Mouse (Mus musculus): ENCODE measurements at regions not wholly inside any gene's neighbourhood (a gene's known extent, or its start where the extent isn't known, plus 50 kb on each side); places are given as distances from the start of the nearest gene placed in this dataset.

DNA sequence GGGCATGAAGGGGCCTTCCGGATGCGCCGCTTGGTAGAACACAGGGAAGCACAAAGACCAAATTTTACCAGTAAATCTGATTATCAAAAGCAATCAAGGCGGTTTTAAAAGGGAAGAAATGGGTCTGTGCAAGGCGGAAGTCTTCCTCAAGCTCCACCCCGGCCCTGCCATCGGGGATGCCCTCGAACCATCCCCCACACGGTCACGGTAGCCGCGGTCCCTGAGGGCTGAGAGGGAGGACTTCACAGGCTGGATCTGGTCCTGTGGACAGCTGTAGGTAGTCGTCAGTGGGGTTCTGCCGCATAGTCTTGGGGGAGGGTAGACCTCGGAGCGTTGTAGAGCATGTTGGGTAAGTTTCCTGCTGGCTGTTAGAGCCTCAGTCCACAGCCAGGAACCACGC is 104.9 kb downstream of the Tpra1 start:
- no peak for ATAC-seq (ENCODE audit: low TSS enrichment)

DNA sequence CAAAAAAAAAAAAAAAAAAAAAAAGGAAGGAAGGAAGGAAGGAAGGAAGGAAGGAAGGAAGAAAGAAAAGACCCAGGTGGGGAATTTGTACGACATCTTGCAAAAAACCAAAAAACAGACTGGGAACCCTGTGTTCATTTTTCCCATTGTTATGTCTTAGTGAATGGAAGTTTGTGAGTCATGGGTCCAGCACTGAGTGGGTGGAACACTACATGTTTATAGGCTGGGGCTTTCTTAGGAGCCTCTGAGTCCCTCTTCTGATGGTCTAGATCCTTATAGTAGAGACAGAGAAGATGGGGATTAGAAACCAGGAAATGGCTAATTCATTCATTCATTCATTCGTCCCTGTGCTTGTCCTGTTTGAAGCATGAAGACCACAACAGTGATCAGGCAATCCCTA is 105.5 kb downstream of the Tpra1 start:
- no peak for ATAC-seq (ENCODE audit: low TSS enrichment)

DNA sequence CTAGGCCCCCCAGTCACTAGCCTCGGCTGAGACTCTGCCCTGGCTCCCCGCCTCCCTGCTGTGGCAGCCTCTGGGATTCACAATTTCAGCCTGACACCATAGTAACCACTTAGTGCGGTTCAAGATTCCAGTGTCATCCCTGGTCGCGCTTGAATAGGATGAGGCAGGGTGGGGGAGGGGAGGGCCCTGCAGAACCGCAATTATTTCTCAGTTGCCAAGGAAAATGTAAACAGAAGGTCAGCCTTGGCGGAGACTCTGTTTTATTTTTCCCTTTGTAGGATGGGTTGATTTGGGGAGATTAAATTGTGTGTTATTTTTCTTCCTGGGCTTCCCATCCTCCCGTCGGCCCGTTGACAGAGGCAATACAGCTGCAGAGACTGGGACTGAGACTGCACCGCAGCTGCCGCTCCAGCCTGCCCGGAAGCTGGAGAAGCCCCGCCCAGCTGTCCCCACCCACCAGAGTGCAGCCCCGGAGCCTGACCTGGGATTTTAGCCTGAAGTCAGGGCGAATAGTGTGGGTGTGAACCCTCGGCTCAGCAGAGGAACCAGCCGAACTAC is 106.6 kb downstream of the Tpra1 start:
- no peak for ATAC-seq (ENCODE audit: low TSS enrichment)

- no peak for ATAC-seq (ENCODE audit: low TSS enrichment)
These were observed 111.1 kb downstream of the Tpra1 start for GRCm38 (mm10) chr6:89012998-89013689.

DNA sequence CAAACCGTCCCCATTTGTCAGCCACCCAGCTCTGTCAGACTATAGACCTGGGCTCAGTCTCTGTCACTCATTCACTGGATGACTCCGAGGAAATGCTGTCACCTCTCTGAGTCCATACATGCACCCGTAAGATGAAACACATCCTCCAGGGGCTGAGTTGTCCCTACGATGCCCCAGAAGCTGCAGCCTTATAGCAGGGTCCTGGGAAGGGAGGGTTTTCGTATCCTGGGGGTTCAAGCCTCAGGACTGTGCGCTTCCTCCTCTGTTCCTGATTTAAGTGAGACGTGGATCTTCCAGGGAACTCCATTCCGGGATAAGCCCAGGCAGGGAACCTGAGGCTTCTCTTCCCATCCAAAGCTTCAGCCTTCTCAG is 111.6 kb downstream of the Tpra1 start:
- no peak for ATAC-seq (ENCODE audit: low TSS enrichment)

GRCm38 (mm10) chr6:89024101-89024650 is 122.1 kb downstream of the Tpra1 start:
- ATAC-seq (ENCODE audit: low TSS enrichment): no peak

GRCm38 (mm10) chr6:89033433-89034298 is 131.6 kb downstream of the Tpra1 start:
- ATAC-seq (ENCODE audit: low TSS enrichment): no peak

- no peak for ATAC-seq (ENCODE audit: low TSS enrichment)
These were observed 132.4 kb downstream of the Tpra1 start for GRCm38 (mm10) chr6:89034455-89034854.

DNA sequence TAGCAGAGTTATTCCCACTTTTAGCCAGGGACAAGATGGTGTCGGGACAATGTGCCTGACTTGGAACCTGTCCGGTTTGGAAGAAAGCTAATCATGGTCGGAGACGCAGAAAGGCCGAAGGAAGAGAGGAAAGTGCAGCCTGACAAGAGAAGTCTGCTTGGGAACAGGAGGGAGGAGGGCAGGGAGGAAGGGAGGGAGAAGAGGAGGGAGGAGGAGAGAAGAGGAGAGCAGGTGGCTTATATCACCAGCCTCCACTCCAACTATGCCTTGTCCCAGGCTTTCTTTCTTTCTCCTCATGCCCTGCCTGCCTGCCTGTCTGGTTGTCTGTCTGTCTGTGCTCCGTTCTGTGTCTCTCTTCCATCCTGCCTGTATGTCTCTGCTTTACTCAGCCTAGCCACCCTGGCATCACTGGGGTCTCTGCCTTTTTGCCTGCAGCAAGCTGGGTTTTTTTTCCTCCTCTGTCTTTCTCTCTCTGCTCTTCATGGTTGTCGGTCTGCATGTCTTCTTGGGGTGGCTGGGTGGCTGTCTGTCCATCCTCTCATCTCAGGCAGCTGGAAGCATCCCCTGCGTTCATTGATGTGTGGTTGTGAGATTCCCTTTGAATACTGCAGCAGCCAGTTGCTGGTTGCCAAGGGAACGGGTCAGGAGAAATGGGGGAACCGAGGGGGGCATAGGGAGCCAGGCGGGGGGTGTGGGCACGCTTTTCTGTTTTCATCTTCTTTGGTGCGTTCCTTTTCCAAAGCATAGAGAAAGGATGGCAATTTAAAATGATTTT is 133.2 kb downstream of the Tpra1 start:
- ATAC-seq (ENCODE audit: low TSS enrichment): peak; percentile 67

GRCm38 (mm10) chr6:89035836-89036156 is 133.7 kb downstream of the Tpra1 start:
- ATAC-seq (ENCODE audit: low TSS enrichment): no peak

DNA sequence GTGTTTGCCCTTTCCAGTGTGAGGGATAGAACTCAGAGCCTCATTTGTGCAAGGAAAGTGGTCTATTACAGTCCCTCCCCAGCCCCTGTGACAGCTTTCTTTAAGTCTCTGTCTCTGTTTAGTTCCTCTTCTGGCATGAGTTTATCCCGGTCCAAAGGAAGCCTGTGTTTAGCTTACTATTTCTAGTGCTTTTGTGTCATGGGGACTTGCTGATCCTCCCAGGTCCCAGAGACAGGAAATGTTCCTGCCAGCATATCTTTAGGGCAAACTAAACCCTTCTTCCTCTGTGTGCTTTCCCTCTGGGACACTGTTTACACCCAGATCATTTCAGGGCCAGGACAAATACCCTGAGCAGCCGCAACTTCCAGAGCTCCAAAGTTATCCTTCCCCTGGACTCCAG is 135.3 kb downstream of the Tpra1 start:
- ATAC-seq (ENCODE audit: low TSS enrichment): no peak

DNA sequence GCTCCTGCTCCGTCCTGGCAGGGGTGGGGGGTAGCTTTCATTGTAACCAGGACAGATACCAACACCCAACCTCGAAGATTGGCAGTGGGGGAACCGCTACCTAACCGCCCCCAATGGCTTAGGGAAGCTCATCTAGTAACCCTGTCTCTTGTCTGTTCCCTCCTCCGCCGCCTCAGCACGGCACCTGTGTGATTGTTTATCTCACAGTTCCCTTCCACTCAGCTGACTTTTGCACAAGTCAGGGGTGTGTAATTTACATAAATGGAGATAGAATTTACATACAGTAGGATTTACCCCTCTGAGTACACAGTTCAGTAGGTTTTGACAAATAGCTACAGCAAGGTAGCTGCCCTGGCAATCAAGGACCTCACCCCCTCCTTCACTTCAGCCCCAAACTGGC is 135.8 kb downstream of the Tpra1 start:
- no peak for ATAC-seq (ENCODE audit: low TSS enrichment)

- peak; percentile 64; the same call in 1 of the 2 replicates for ATAC-seq (ENCODE audit: low TSS enrichment)
These were observed 138.9 kb downstream of the Tpra1 start for GRCm38 (mm10) chr6:89040919-89041318.

GRCm38 (mm10) chr6:89042478-89043239 is 140.6 kb downstream of the Tpra1 start:
- ATAC-seq (ENCODE audit: low TSS enrichment): peak; percentile 38

DNA sequence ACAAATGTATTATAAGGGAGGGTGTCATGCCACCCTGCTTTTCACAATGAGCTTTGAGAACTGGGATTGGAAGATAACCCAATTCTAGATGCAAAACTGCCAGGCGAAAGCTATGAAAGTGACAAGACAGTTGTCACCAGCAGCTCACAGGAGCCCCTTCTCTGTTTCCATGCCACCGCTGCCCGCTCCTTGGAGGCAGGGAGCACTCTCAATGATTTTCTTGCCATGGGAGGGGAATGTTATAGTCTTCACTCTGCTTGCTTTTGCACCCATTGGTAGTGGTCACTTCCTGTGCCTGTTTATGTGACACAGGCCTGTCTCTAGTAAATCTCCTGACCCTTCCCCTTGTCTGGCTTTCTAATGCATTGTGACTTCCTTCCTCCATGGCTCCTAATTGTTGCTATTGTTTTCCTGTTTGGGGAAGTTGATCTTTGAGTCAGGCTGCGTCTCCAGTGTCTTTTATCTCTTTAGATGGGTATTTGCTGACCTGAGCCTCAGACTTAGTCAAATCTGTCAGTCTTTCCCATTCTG is 143.4 kb downstream of the Tpra1 start:
- ATAC-seq (ENCODE audit: low TSS enrichment): no peak

DNA sequence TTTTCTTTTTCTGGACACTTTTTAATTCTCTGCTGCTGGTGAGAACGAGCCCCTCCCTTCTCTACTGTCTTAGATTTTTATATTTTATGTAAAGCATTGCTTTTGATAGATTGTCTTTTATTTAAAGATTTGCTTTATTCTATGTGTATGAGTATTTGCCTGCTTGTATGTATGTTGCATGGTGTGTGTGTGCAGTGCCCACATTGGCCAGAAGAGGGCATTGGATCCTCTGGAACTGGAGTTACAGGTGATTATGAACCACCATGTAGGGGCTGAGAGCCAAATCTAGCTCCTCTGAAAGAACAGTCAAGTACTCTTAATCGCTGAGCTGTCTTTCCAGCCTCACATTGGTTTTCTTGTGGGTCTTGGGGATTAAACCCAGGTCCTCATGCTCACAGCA is 144.4 kb downstream of the Tpra1 start:
- ATAC-seq (ENCODE audit: low TSS enrichment): no peak

GRCm38 (mm10) chr6:89047629-89048332 is 145.7 kb downstream of the Tpra1 start:
- ATAC-seq (ENCODE audit: low TSS enrichment): peak; percentile 89

DNA sequence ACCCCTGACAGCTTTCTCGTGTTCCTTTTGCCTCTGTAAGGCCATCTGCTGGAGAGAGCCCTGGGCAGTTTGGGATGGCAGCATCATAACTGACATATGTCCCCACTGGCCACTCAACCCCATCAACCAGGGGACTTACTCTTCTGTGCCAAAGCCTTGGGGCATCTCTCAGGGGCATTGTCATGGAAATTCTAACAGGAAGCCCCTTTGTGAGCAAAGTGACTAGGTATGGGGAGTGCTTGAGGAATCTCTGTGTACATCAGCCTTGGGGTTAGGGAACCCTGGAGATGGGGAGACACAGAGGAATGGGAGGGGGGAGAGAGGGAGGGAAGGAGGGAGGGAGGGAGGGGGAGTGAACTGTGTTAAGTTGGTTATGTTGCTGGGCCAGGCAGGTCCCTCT is 147.2 kb downstream of the Tpra1 start:
- no peak for ATAC-seq (ENCODE audit: low TSS enrichment)

DNA sequence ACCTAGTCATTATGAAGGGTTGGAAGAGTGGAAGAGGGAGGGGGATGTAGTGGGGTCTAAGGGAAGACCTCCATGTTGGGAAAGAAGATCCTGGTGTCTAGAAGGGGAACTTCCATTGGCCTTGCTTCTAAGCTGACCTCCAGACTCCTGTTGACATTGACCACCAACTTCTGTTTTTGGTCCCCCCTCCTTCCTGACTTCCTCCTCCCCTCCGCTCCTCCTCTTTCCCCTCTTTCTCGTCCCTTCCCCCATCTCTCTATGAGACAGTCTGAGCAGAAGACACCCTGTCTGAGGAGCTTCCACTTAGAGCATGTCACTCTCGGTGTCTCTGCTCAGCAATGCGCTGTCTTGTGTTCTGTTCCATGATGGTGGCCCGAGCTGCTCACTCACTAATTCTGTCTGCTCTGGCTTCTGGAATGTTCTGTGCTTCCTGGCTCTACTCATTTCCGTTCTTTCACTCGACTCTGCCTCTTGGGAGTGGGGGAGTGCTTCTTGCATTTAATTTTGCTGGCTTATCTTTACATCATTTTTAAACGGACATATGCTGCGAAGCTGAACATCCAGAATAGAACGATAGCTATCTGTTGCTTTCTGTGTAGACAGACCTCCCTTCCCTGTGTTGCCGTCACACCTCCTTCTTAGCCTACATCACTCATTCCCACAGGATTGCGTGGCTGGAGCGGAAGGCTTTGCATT is 148.7 kb downstream of the Tpra1 start:
- ATAC-seq (ENCODE audit: low TSS enrichment): peak; percentile 68

All from frontal cortex, adult (tissue).